Mouse (Mus musculus) gastrocnemius, postnatal 25 days (tissue): ENCODE measurements around the gene Top3a. TPM values are rescaled to one million over a fixed set of nuclear protein-coding genes. Genes with fewer than 3 reads are reported as not detected.

Source experiments
- microRNA-seq, 2 experiments: library from miRNA; unstranded; fragments of <30 nt; microRNA quantifications; one replicate each; pipeline ENCODE4 v1.2.0; 2021; ENCODE audit warnings: borderline replicate concordance in 2 of 2
- total RNA-seq, 2 experiments: library from RNA; stranded (reverse); gene quantifications; 1 replicate in 1 of 2; 2 replicates in 1 of 2; pipeline ENCODE4 v1.2.3; 2021

The Top3a gene
- total RNA-seq, 2 experiments from 2014 or later = 3.2 to 3.3 TPM

Small RNA genes lying within 50 kb of the gene (microRNA-seq; reads per million reads assigned to microRNA genes)
- 1.3 to 1.5 reads per million in 2 experiments for gene Mir5100

Other genes with a start within 250 kb of the Top3a start
- 10 to 100 TPM; 89.1 to 99.7 TPM for gene Alkbh5, start 241.0 kb downstream of the Top3a start, total RNA-seq
- 1 to 10 TPM; 8.3 to 9.1 TPM for gene Llgl1, start 77.6 kb downstream of the Top3a start, total RNA-seq
- gene Flii, start 50.1 kb downstream of the Top3a start, total RNA-seq = 10 to 100 TPM; 85.4 to 97.7 TPM
- 10 to 100 TPM; 73.9 to 91.2 TPM for gene Mief2, start 49.0 kb downstream of the Top3a start, total RNA-seq
- gene Smcr8, start 159 bp upstream of the Top3a start, total RNA-seq = 10 to 100 TPM; 13.4 to 15.3 TPM
- gene Shmt1, start 34.4 kb upstream of the Top3a start, total RNA-seq = 10 to 100 TPM in 1 of 2 experiments, 1 to 10 TPM in 1; 9.1 to 12.2 TPM
- 10 to 100 TPM; 19.1 to 22.0 TPM for gene Dhrs7b, start 53.3 kb upstream of the Top3a start, total RNA-seq
- 10 to 100 TPM; 34.0 TPM for gene Tmem11, start 101.9 kb upstream of the Top3a start, total RNA-seq
- gene Natd1, start 137.4 kb upstream of the Top3a start, total RNA-seq = 10 to 100 TPM in 1 of 2 experiments, 1 to 10 TPM in 1; 9.5 to 10.3 TPM
- gene Map2k3, start 154.7 kb upstream of the Top3a start, total RNA-seq = 100 to 1,000 TPM; 154 to 218 TPM
- gene Kcnj12, start 245.2 kb upstream of the Top3a start, total RNA-seq = 10 to 100 TPM; 44.5 to 45.1 TPM